Mouse (Mus musculus): ENCODE results near the gene Hba-a2. TPM values are rescaled to one million over a fixed set of nuclear protein-coding genes. Genes with fewer than 3 reads are reported as not detected.

Hba-a2 gene
- total RNA-seq, 2 experiments from 2014 or later = 143,341 to 268,423 TPM

DNA sequence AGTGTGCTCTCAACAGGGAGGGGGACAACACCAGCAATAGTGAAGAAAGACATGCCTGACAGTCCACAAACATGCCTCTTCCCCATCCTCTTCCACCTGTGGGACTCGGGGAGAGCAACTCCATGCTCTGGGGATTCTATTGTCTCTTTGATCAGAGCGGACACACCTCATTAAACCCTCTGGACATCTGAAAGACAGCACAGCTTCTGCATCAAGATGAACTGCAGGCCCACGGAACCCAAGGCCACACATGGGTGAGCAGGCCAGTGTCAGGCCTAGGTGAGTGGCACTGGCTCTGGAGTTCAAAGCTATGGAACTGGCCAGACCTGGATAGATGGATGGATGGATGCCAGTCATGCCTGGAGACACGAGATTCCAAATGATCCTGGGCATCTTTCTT is 13.2 kb downstream of the Hba-a2 start:
- no peak for ATAC-seq (replicated peaks; ENCODE audit: low FRiP score, poor library complexity, severe bottlenecking)

DNA sequence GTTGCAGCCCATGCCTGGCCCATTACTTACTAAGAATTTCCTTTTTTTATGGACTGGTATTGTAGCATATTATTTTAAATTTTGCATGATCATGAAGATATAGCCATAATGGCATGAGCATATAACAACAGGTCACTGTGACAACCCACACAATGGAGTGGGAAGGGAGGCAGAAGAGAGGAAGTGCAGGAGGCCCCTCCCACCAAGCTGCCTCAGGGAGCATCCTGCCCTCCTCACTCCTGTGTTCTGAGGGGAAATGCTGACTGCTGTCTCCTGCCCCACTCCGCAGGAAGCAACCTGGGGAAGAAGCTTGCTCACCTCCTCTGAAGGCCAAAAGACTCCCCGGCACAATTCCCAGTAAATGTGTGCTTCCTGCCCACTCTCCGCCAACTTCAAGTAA is 13.6 kb downstream of the Hba-a2 start:
- ATAC-seq (replicated peaks; ENCODE audit: low FRiP score, poor library complexity, severe bottlenecking) = no peak

DNA sequence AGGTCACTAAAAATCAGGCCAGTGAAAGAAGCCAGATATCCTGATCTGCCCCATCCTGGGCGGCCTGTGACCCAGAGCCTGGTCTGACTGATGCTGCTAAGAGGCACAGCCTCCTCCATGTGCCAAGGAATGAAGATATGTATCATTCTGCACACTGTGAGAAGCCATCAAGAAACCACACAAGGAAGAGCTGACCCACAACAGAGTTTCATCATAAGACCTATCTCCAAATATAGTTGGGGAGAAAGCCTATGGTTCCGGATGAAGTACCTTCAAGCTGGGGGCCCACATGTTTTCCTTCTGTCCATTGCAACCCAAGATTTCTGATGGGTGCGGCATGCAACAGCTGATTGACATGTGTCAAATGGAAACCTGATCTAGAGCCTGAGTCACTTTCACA is 19.7 kb downstream of the Hba-a2 start:
- ATAC-seq (replicated peaks; ENCODE audit: low FRiP score, poor library complexity, severe bottlenecking) = no peak

DNA sequence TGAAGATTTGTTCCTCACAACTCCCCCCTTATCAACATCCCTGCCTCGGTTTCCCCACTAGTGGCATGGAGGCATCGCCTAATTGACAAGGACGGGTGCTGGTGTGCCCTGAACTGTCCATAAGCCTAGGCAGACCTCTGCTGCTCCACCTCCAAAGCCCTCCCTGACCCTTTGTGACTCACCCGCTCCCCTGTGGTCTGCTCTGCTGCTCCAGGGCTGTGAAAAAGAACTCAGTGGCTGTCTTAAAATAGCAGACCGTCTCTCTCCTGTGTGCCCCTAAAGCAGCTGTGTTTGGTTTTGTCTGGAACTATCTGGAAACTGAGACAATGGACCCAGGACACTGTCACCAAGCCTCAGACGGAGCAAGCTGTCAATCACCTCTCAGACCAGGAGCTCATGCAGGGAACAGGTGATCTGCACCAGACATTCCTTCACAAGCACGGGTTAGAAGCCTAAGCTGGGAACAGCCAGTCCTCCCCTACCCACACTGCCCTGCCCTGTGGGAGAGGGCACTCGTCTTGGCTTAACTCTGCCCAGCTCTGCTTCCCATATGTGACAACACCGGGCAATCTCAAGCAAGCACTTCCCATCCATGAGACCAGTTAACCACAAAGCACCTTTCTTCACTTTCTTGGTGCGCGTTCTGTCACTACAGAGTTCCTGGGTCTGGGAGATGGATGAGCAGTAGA is 24.4 kb downstream of the Hba-a2 start:
- peak; percentile 8; the same call in 1 of the 2 replicates for ATAC-seq (replicated peaks; ENCODE audit: low FRiP score, poor library complexity, severe bottlenecking)

DNA sequence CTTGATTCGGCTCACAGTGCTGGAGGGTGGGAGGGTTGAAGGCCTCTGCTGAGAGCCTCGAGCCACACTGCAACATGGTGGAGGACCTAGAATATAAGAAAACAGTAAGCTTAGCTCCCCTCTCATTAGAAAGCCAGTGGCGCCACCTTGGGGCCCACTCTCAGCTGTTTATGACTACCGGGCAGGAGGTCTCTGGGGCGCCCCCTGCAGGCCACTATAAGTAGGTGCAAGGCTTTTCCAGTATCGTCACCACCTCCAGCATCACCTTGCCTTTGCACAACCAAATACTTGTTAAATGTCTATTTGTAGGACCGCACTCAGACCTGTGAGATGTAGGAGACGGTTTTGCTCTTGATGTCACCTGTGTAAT is 24.9 kb downstream of the Hba-a2 start:
- ATAC-seq (replicated peaks; ENCODE audit: low FRiP score, poor library complexity, severe bottlenecking) = peak; percentile 83

DNA sequence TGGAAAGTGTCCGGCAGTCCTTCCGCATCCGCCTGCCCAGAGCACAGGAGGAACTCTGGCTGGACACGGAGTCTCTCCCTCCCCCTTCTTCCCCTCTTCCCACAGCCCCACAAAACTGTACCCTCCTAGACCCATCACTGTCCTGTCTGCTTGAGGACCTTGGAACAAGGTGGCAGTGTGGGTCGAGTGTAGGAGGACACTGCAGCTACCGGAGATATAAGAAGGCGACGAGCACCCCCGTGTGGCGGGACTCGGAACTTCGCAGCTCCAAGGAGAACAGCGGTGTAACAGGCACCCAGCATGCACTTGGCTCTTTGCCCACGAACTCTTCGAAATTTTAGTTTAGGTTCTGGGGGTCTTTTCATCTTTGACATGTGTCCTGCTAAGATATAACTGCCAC is 28.3 kb downstream of the Hba-a2 start:
- ATAC-seq (replicated peaks; ENCODE audit: low FRiP score, poor library complexity, severe bottlenecking) = peak; percentile 85

DNA sequence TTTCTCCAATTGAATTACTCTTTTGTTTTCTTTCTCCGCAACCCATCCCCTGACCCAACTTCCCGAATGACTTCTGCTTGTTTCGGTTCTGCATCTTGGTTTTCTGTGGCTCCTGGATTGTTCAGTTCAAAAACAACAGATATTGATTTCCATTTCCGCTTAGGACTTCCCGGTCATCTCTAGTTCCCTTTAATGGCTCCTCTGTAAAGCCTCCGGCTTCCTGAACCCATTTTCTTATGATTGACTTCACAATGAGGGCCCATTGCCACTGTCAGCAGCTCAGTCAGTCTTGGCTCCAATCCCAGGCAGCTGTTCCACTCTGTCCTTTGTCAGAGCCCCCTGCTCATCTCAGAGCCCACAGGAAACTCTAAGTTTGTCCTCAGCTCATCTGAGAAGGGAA is 34.8 kb downstream of the Hba-a2 start:
- ATAC-seq (replicated peaks; ENCODE audit: low FRiP score, poor library complexity, severe bottlenecking) = no peak

DNA sequence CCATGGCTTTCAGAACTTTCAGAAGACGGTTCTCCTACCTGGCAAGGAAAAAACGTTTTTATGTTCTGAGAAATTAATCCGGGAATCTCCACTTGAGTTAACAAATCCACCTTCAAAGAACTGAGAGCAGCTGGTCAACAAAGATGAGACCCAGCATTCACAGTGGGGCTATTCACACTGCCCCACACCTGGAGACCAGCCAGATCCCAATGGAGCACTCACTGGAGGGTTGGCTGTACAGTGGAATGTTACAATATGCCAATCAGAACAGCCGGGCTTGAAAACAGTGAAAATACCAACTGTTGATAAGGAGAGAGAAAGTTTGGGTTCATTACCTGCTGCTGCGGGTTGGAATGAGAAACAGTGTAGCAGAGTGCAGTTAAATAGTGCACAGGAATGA is 35.6 kb downstream of the Hba-a2 start:
- ATAC-seq (replicated peaks; ENCODE audit: low FRiP score, poor library complexity, severe bottlenecking) = no peak

DNA sequence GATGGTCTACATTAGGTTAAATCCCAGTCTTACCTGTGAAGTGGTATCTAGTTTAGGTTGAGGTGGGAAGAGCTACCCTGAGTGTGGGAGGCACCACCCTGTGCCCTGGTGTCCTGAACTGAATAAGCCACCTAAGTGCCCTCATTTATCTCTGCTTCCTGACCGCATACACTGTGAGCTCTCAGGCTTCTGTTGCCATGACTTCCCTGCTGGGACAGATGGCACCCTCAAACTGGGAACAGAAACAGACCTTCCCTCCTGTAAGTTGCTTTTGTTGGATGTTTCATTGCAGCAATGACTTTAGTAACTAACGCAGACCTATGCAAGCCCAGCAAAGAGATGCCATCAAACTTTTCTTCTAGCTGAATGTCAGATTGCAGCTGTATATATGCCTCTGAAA is 36.9 kb downstream of the Hba-a2 start:
- no peak; the same call in 1 of the 2 replicates for ATAC-seq (replicated peaks; ENCODE audit: low FRiP score, poor library complexity, severe bottlenecking)

DNA sequence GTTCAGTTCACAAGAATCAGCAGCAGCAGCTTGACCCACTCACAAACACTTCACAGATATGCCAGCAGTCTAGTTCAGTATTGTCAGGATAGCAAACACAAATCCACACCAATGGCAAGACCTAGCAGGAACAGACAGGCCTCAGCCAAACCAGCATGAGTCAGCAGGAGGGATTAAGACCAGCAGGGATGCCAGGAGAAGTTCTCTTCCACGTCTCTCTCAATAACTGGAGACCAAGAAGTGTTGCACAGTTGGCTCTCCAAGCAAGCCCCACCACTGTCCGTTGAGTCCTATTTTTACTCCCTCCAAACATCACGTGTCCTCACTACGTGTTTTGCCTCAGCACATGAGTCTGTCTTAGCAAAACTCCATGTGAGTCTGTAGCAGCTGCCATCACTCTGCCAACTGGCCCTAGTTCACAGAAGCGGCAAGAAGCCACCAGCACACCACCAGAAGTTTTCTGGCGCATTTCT is 40.2 kb downstream of the Hba-a2 start:
- no peak for ATAC-seq (replicated peaks; ENCODE audit: low FRiP score, poor library complexity, severe bottlenecking)

DNA sequence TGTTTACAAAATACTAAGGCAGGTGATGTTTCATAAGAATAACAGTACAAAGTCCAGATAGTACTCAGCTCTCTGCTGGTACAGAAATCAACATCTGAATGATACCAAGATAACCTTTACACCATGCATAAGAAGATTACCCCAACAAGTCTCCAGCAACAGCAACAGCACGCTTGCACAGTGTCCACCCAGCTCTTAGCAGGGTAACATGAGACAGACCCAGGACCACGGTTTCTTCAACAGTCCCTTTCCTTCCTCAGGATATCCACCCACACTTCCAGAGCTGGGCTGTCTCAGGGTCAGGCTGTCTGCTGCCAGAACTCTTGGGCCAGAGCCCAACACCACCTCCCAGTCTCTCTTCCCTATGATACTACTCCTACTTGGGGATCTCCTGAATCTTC is 42.8 kb downstream of the Hba-a2 start:
- no peak for ATAC-seq (replicated peaks; ENCODE audit: low FRiP score, poor library complexity, severe bottlenecking)

DNA sequence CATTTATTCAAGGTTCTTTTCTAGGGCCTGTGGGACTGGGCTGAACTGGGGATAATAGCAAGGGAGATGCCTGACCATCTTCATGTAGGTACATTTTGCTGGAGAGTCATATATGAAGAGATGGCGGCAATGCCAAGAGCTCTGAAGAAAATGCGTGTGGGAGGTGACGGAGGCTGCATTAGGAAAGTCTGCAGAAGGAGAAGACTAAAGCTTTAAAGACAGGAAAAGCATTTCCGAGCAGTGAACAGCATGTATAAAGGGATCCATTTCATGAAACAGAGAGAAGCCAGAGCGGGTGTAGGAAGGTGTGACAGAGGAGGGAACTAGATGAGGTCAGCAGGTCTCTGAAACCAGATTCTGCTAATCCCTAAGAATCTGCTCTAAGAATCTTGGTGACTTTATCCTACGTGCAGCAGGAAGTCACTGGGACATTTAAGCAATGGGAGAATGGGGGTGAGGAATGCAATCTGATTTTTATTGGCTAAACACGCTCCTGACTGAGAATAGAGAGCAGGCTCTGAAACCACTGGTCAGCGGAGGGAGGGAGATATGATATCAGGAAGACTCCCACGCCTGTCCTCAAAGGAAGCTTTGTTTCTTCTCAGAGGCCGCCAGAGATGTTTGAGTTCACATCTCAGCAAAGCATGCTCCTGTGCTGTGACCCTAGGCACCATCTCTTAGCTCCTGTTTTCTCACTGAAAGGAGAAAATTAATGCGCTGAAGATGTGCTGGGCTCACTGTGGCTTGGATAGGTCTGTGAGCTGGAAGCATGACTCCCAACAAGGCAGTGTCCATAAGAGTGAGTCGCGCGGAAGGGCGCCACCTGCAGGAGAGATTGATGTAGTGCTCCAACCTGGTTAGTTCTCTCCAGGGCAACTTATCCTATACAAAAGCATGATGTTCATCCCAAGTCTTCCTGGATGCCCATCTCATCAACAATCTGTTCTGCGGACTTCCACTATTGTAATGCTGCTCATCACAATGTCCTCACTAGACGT is 44.5 kb downstream of the Hba-a2 start:
- peak; percentile 67 for ATAC-seq (replicated peaks; ENCODE audit: low FRiP score, poor library complexity, severe bottlenecking)

DNA sequence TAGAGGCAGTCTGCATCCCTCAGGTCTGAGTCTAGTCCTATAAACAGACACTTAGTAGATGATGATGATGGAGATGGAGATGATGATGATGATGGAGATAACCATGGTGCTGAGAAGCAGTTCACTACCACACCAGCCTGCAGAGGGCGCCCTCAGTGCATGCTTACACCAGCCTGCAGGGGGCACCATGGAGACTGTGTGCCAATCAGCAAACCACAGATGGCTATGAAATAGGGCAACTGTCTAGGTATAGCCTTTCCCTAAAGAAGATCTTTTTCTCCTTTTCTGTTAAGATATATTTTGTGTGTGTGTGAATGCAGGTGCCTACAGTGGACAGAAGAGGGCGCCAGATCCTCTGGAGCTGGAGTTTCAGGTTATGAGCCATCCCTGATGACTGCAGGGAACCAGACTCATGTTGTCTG is 46.5 kb downstream of the Hba-a2 start:
- ATAC-seq (replicated peaks; ENCODE audit: low FRiP score, poor library complexity, severe bottlenecking) = peak; percentile 41; the same call in 1 of the 2 replicates

DNA sequence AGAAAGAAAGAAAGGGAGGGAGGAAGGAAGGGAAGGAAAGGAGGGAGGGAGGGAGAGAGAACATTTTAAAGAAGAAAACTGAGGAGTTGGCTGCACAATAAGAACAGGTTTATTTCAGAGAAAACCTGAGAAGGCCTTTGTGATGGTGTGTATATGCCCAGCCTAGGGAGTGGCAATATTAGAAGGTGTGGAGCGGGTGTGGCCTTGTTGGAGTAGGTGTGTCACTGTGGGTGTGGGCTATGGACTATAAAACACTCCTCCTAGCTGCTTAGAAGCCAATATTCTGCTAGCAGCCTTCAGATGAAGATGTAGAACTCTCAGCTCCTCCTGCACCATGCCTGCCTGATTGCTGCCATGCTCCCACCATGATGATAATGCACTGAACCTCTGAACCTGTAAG is 47.1 kb downstream of the Hba-a2 start:
- no peak for ATAC-seq (replicated peaks; ENCODE audit: low FRiP score, poor library complexity, severe bottlenecking)

DNA sequence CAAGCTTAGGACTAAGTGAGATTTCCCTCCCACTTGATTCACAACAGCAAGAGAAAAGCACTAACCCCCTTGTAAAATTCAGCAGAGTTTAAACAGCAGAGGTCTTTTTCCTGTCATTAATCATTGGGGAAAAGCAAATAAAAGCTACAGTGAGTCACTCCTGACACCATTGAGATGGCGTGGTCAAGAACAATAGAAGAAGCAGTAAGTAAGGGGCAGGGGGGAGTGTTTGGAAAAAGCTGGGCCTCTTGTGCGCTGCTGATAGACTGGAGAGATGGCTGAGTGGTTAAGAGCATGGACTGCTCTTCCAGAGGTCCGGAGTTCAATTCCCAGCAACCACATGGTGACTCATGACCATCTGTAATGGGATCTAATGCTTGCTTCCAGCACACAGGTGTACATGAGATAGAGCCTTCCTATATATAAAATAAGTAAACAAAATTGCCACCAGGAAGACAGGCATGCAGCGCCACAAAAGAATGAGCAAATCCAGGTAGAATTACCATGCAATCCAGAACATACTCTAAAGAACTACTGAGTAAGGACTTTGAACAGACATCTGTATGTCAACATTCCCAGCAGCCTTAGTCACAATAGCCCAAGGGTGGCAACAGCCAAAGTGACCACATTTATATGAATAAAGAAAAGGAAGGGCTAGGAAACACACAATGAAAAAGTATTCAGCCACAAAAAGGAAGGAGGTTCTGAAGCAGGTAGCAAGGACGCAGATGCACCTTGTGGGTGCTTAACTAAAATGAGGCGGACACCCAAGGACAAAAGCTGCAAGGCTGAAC is 49.4 kb downstream of the Hba-a2 start:
- no peak for ATAC-seq (replicated peaks; ENCODE audit: low FRiP score, poor library complexity, severe bottlenecking)

Other genes with a start within 250 kb of the Hba-a2 start
- not detected in 2 replicates for gene Il9r, start 96.2 kb upstream of the Hba-a2 start, total RNA-seq (2015; ENCODE audit: low replicate concordance)
- not detected in 2 replicates for gene Il9r, start 96.2 kb upstream of the Hba-a2 start, total RNA-seq (2017; ENCODE audit: low replicate concordance)
- 64.4 and 68.3 TPM in 2 replicates for gene Snrnp25, start 91.1 kb upstream of the Hba-a2 start, total RNA-seq (2015; ENCODE audit: low replicate concordance)
- 29.9 and 61.1 TPM in 2 replicates for gene Snrnp25, start 91.1 kb upstream of the Hba-a2 start, total RNA-seq (2017; ENCODE audit: low replicate concordance)
- gene Rhbdf1, start 74.2 kb upstream of the Hba-a2 start, total RNA-seq (2015; ENCODE audit: low replicate concordance) = not detected in 2 replicates
- 1.2 and 7.5 TPM in 2 replicates for gene Rhbdf1, start 74.2 kb upstream of the Hba-a2 start, total RNA-seq (2017; ENCODE audit: low replicate concordance)
- gene Mpg, start 70.0 kb upstream of the Hba-a2 start, total RNA-seq (2015; ENCODE audit: low replicate concordance) = 21.3 and 22.1 TPM in 2 replicates
- gene Mpg, start 70.0 kb upstream of the Hba-a2 start, total RNA-seq (2017; ENCODE audit: low replicate concordance) = 29.0 and 33.3 TPM in 2 replicates
- gene Nprl3, start 28.8 kb upstream of the Hba-a2 start, total RNA-seq (2015; ENCODE audit: low replicate concordance) = 58.0 and 62.7 TPM in 2 replicates
- 166 and 187 TPM in 2 replicates for gene Nprl3, start 28.8 kb upstream of the Hba-a2 start, total RNA-seq (2017; ENCODE audit: low replicate concordance)
- 7.9 and 8.8 TPM in 2 replicates for gene Hba-x, start 20.1 kb upstream of the Hba-a2 start, total RNA-seq (2015; ENCODE audit: low replicate concordance)
- gene Hba-x, start 20.1 kb upstream of the Hba-a2 start, total RNA-seq (2017; ENCODE audit: low replicate concordance) = 0.68 and 2.2 TPM in 2 replicates
- 59,368 and 63,767 TPM in 2 replicates for gene Hba-a1, start 13.0 kb upstream of the Hba-a2 start, total RNA-seq (2015; ENCODE audit: low replicate concordance)
- 14,861 and 24,674 TPM in 2 replicates for gene Hba-a1, start 13.0 kb upstream of the Hba-a2 start, total RNA-seq (2017; ENCODE audit: low replicate concordance)
- gene Hbq1b, start 9.5 kb upstream of the Hba-a2 start, total RNA-seq (2015; ENCODE audit: low replicate concordance) = 294 and 334 TPM in 2 replicates
- gene Hbq1b, start 9.5 kb upstream of the Hba-a2 start, total RNA-seq (2017; ENCODE audit: low replicate concordance) = 138 and 139 TPM in 2 replicates
- 28.2 and 42.2 TPM in 2 replicates for gene Hbq1a, start 3.6 kb downstream of the Hba-a2 start, total RNA-seq (2015; ENCODE audit: low replicate concordance)
- gene Hbq1a, start 3.6 kb downstream of the Hba-a2 start, total RNA-seq (2017; ENCODE audit: low replicate concordance) = 17.0 and 21.0 TPM in 2 replicates
- 0.42 and 0.96 TPM in 2 replicates for gene Sh3pxd2b, start 51.3 kb downstream of the Hba-a2 start, total RNA-seq (2015; ENCODE audit: low replicate concordance)
- 0.28 and 0.85 TPM in 2 replicates for gene Sh3pxd2b, start 51.3 kb downstream of the Hba-a2 start, total RNA-seq (2017; ENCODE audit: low replicate concordance)
- gene Ubtd2, start 158.9 kb downstream of the Hba-a2 start, total RNA-seq (2015; ENCODE audit: low replicate concordance) = 0.58 and 1.3 TPM in 2 replicates
- gene Ubtd2, start 158.9 kb downstream of the Hba-a2 start, total RNA-seq (2017; ENCODE audit: low replicate concordance) = not detected in 2 replicates
- not detected in 2 replicates for gene Efcab9, start 235.6 kb downstream of the Hba-a2 start, total RNA-seq (2015; ENCODE audit: low replicate concordance)
- gene Efcab9, start 235.6 kb downstream of the Hba-a2 start, total RNA-seq (2017; ENCODE audit: low replicate concordance) = not detected in 2 replicates
- 11.5 and 18.3 TPM in 2 replicates for gene Stk10, start 236.8 kb downstream of the Hba-a2 start, total RNA-seq (2015; ENCODE audit: low replicate concordance)
- 9.9 and 19.2 TPM in 2 replicates for gene Stk10, start 236.8 kb downstream of the Hba-a2 start, total RNA-seq (2017; ENCODE audit: low replicate concordance)